In genomic region chr9:107514303-107514955, GRCm38 (mm10) we compare ENCODE assay signal across 8 mouse cellular contexts. TPM values are rescaled to one million over a fixed set of nuclear protein-coding genes. Genes with fewer than 3 reads are reported as not detected.
DNase-seq lines count a peak whose midpoint lies in the region; ATAC-seq and TF ChIP-seq lines count a peak whose summit lies in the region.

No protein-coding gene starts in this region.

- no peak overlapping the region for H3K4me3 ChIP-seq in kidney, postnatal 0 days (replicated peaks; ENCODE audit: low read depth, low read length)
- H3K4me3 ChIP-seq in liver, adult 2 months (ENCODE audit: insufficient read depth, low read depth, low read length): no peak overlapping the region

- TF ChIP-seq POLR2A in liver, adult 2 months (IDR thresholded peaks at IDR 0.05; ENCODE audit: extremely low read depth, insufficient read depth, low read length): no peak

- no peak overlapping the region for H3K4me2 ChIP-seq in kidney, postnatal 0 days (ENCODE audit: low read length)

- TF ChIP-seq CTCF in kidney, postnatal 0 days (IDR thresholded peaks at IDR 0.05; ENCODE audit: low read depth): peak; percentile 100
- peak; percentile 99 for TF ChIP-seq CTCF in liver, adult 2 months (IDR thresholded peaks at IDR 0.05; ENCODE audit: low read depth, low read length)

- no peak overlapping the region for H3K27ac ChIP-seq in kidney, postnatal 0 days
- H3K27ac ChIP-seq in liver, adult 2 months (replicated peaks; ENCODE audit: insufficient read depth, low read depth, low read length): no peak overlapping the region

- DNase-seq in 3134 (ENCODE audit: extremely low read depth, insufficient read length, low spot score): peak; percentile 28
- DNase-seq in adrenal gland, adult 2 months: peak; percentile 80
- DNase-seq in embryo, embryonic 10.5 days (ENCODE audit: low spot score): peak; percentile 90
- peak; percentile 68 to 80 for DNase-seq in gastrocnemius, postnatal 36 days
- DNase-seq in kidney, postnatal 0 days (ENCODE audit: low spot score): peak; percentile 81
- peak; percentile 31 for DNase-seq in liver, adult 2 months (ENCODE audit: extremely low read depth, low read depth, low spot score)
- DNase-seq in neural tube, embryonic 10.5 days (ENCODE audit: extremely low spot score, low spot score): peak; percentile 93
- peak; percentile 79 for DNase-seq in splenic B cell, adult 2 months (ENCODE audit: low read depth, low spot score)

- H3K9me3 ChIP-seq in kidney, postnatal 0 days (replicated peaks; ENCODE audit: low read length): no peaks in the 10 kb centered on the region

- intact Hi-C loops in gastrocnemius, postnatal 36 days (cut with DNase I): loop anchor here (1.0 to 10.0 kb wide), 5 partner anchors 52 to 610 kb away; partner anchors contain the start of gene Cish

- ATAC-seq in kidney, postnatal 0 days (replicated peaks; ENCODE audit: low FRiP score, low read depth): 0 out of 2 replicates have a peak, but pooled peaks have one; percentile 30

- H3K9ac ChIP-seq in kidney, postnatal 0 days (ENCODE audit: low read depth, low read length): no peak overlapping the region
- no peak overlapping the region for H3K9ac ChIP-seq in liver, adult 2 months (ENCODE audit: low read depth, low read length)

- H3K4me1 ChIP-seq in kidney, postnatal 0 days (replicated peaks; ENCODE audit: insufficient read depth, low read length): 0 out of 2 replicates have a peak, but pooled peaks cover 7% of the 10 kb centered on the region
- no peaks in the 10 kb centered on the region for H3K4me1 ChIP-seq in liver, adult 2 months (ENCODE audit: control insufficient read depth, insufficient read depth, low read length)

- no peaks in the 10 kb centered on the region for H3K27me3 ChIP-seq in kidney, postnatal 0 days (ENCODE audit: insufficient read depth, low read length)
- H3K27me3 ChIP-seq in liver, adult 2 months (ENCODE audit: control insufficient read depth, insufficient read depth, low read length): no peaks in the 10 kb centered on the region
- no peaks in the 10 kb centered on the region for H3K27me3 ChIP-seq in splenic B cell, adult 2 months (ENCODE audit: control insufficient read depth, insufficient read depth, low read length, poor library complexity, severe bottlenecking)

- no peaks in the 10 kb centered on the region for H3K36me3 ChIP-seq in kidney, postnatal 0 days (ENCODE audit: insufficient read depth, low read length)
- no peaks in the 10 kb centered on the region for H3K36me3 ChIP-seq in liver, adult 2 months (ENCODE audit: control insufficient read depth, insufficient read depth, low read length)
- H3K36me3 ChIP-seq in splenic B cell, adult 2 months (ENCODE audit: control insufficient read depth, insufficient read depth, low read length, poor library complexity, severe bottlenecking): no peaks in the 10 kb centered on the region

- H3K79me2 ChIP-seq in liver, adult 2 months (ENCODE audit: control insufficient read depth, insufficient read depth, low read length): no peaks in the 10 kb centered on the region

- 25% methylated on average over 14 of the region's 14 CpGs for WGBS in kidney, postnatal 0 days
- WGBS in liver, adult 2 months: 17% methylated on average over 14 of the region's 14 CpGs

RNA-seq across cellular contexts. Expression of gene Tmem115, which starts 19.3 kb away (rescaled TPM):
- total RNA-seq in adrenal gland, adult 2 months (2021): 10 to 100 TPM; 43.2 to 48.1 TPM
- polyA plus RNA-seq in adrenal gland, adult 2 months (2012; rRNA removed): 84.2 and 96.5 TPM in 2 replicates
- total RNA-seq in gastrocnemius, postnatal 36 days (2021): 10 to 100 TPM; 13.3 to 14.3 TPM
- polyA plus RNA-seq in kidney, postnatal 0 days (2015; fragmentation: Nextera tagmentation; extraction: Ambion mirVana): 53.2 and 54.7 TPM in 2 replicates
- total RNA-seq in liver, adult 2 months (2014; rRNA removed): 10.9 and 14.0 TPM in 2 replicates
- 40.2 and 47.3 TPM in 2 replicates for polyA plus RNA-seq in liver, adult 2 months (2012; rRNA removed)

RNA-seq across cellular contexts. Expression of gene Cyb561d2, which starts 27.6 kb away (rescaled TPM):
- 10 to 100 TPM; 14.6 to 22.0 TPM for total RNA-seq in adrenal gland, adult 2 months (2021)
- 59.1 and 68.0 TPM in 2 replicates for polyA plus RNA-seq in adrenal gland, adult 2 months (2012; rRNA removed)
- 1 to 10 TPM; 2.3 to 3.4 TPM for total RNA-seq in gastrocnemius, postnatal 36 days (2021)
- polyA plus RNA-seq in kidney, postnatal 0 days (2015; fragmentation: Nextera tagmentation; extraction: Ambion mirVana): 50.1 and 53.9 TPM in 2 replicates
- 11.0 and 11.9 TPM in 2 replicates for total RNA-seq in liver, adult 2 months (2014; rRNA removed)
- 31.0 and 33.7 TPM in 2 replicates for polyA plus RNA-seq in liver, adult 2 months (2012; rRNA removed)

RNA-seq across cellular contexts. Expression of gene Nprl2, which starts 27.6 kb away (rescaled TPM):
- 10 to 100 TPM; 27.9 to 31.5 TPM for total RNA-seq in adrenal gland, adult 2 months (2021)
- polyA plus RNA-seq in adrenal gland, adult 2 months (2012; rRNA removed): 24.2 and 31.9 TPM in 2 replicates
- total RNA-seq in gastrocnemius, postnatal 36 days (2021): 10 to 100 TPM in 1 of 2 experiments, 1 to 10 TPM in 1; 9.1 to 11.6 TPM
- polyA plus RNA-seq in kidney, postnatal 0 days (2015; fragmentation: Nextera tagmentation; extraction: Ambion mirVana): 43.8 and 45.5 TPM in 2 replicates
- 18.5 and 21.7 TPM in 2 replicates for total RNA-seq in liver, adult 2 months (2014; rRNA removed)
- polyA plus RNA-seq in liver, adult 2 months (2012; rRNA removed): 24.8 and 26.8 TPM in 2 replicates

RNA-seq across cellular contexts. Expression of gene Zmynd10, which starts 32.7 kb away (rescaled TPM):
- total RNA-seq in adrenal gland, adult 2 months (2021): under 1 TPM; 0.45 to 0.52 TPM
- 0.37 and 0.61 TPM in 2 replicates for polyA plus RNA-seq in adrenal gland, adult 2 months (2012; rRNA removed)
- not detected for total RNA-seq in gastrocnemius, postnatal 36 days (2021)
- polyA plus RNA-seq in kidney, postnatal 0 days (2015; fragmentation: Nextera tagmentation; extraction: Ambion mirVana): 6.7 and 7.9 TPM in 2 replicates
- total RNA-seq in liver, adult 2 months (2014; rRNA removed): 0.27 and 0.28 TPM in 2 replicates
- polyA plus RNA-seq in liver, adult 2 months (2012; rRNA removed): 0.10 and 0.20 TPM in 2 replicates

RNA-seq across cellular contexts. Expression of gene Rassf1, which starts 36.9 kb away (rescaled TPM):
- 10 to 100 TPM; 15.5 to 18.6 TPM for total RNA-seq in adrenal gland, adult 2 months (2021)
- polyA plus RNA-seq in adrenal gland, adult 2 months (2012; rRNA removed): 15.3 and 16.7 TPM in 2 replicates
- 10 to 100 TPM; 10.4 to 14.9 TPM for total RNA-seq in gastrocnemius, postnatal 36 days (2021)
- polyA plus RNA-seq in kidney, postnatal 0 days (2015; fragmentation: Nextera tagmentation; extraction: Ambion mirVana): 49.8 and 53.6 TPM in 2 replicates
- 6.0 and 6.6 TPM in 2 replicates for total RNA-seq in liver, adult 2 months (2014; rRNA removed)
- 5.0 and 7.0 TPM in 2 replicates for polyA plus RNA-seq in liver, adult 2 months (2012; rRNA removed)

Comparison
In these comparisons a context has a peak if more than half of its experiments do, and no peak if none do; other contexts are left out.
1. DNase-seq: peak in every context shown above with its lines; median percentile 93 in neural tube, embryonic 10.5 days; 90 in embryo, embryonic 10.5 days; 81 in kidney, postnatal 0 days; 80 in adrenal gland, adult 2 months; 79 in splenic B cell, adult 2 months; 74 in gastrocnemius, postnatal 36 days; 31 in liver, adult 2 months; 28 in 3134.